Mouse (Mus musculus) kidney, adult 2 months (tissue): ENCODE data around the gene Ublcp1.

Source experiments
- CTCF ChIP-seq: fragments of 200-500 bp; conservative IDR thresholded peaks from 2 replicates; pipeline ENCODE4 v1.5.1; 2011; ENCODE audit warnings: low read depth, mild to moderate bottlenecking, control low read depth, low read length, moderate library complexity, mixed read lengths; ENCODE audit not compliant: insufficient read depth, insufficient read length
- POLR2A ChIP-seq: fragments of 200-500 bp; IDR thresholded peaks from one replicate; pipeline ENCODE4 v1.6.1; 2011; ENCODE audit warnings: low read depth, low read length, control low read depth

GRCm38 (mm10) chr11:44500966-44501365 is 30.7 kb upstream of the Ublcp1 start:
- TF ChIP-seq CTCF (no peak), POLR2A (no peak)
